Mouse (Mus musculus) midbrain, embryonic 16.5 days (tissue): ENCODE data around the gene Nmral1. TPM values are rescaled to one million over a fixed set of nuclear protein-coding genes. Genes with fewer than 3 reads are reported as not detected.
"Not testable (repeated sequence)": the region's sequence is repeated elsewhere in the genome, so short reads cannot be mapped to it uniquely, and the experiment has no call there.

ENCODE experiments used
- ATAC-seq: fragments of 200-750 bp; cut with Nextera tagmentation; 2 replicates; pipeline ENCODE4 v1.8.0; 2017; ENCODE audit warnings: moderate TSS enrichment
- H3K27ac ChIP-seq: fragments of 300-500 bp; sonication (generic); 2 replicates; pipeline ENCODE4 v1.5.1; 2014; ENCODE audit warnings: mild to moderate bottlenecking, low read length, mixed read lengths
- H3K27me3 ChIP-seq: fragments of 300-500 bp; sonication (generic); 2 replicates; pipeline ENCODE4 v1.6.1; 2014; ENCODE audit warnings: low read depth, low read length, mixed read lengths; ENCODE audit not compliant: control insufficient read depth, insufficient read depth
- H3K36me3 ChIP-seq: fragments of 300-500 bp; sonication (generic); 2 replicates; pipeline ENCODE4 v1.6.1; 2014; ENCODE audit warnings: mild to moderate bottlenecking, low read length, moderate library complexity, mixed read lengths; ENCODE audit not compliant: control insufficient read depth, insufficient read depth
- H3K4me1 ChIP-seq: fragments of 300-500 bp; sonication (generic); 2 replicates; pipeline ENCODE4 v1.6.1; 2014; ENCODE audit warnings: mild to moderate bottlenecking, low read length, mixed read lengths; ENCODE audit not compliant: control insufficient read depth, insufficient read depth
- H3K4me2 ChIP-seq: fragments of 300-500 bp; sonication (generic); 2 replicates; pipeline ENCODE4 v1.6.1; 2014; ENCODE audit warnings: mild to moderate bottlenecking, low read length, mixed read lengths
- H3K4me3 ChIP-seq: fragments of 300-500 bp; sonication (generic); 2 replicates; pipeline ENCODE4 v1.5.1; 2014; ENCODE audit warnings: low read depth, mild to moderate bottlenecking, low read length, moderate library complexity, mixed read lengths
- H3K9ac ChIP-seq: fragments of 300-500 bp; sonication (generic); 2 replicates; pipeline ENCODE4 v1.6.1; 2014; ENCODE audit warnings: low read depth, low read length, mixed read lengths
- H3K9me3 ChIP-seq: fragments of 300-500 bp; sonication (generic); replicated peaks from 2 replicates; pipeline ENCODE4 v1.6.1; 2014; ENCODE audit warnings: mild to moderate bottlenecking, low read length, mixed read lengths; ENCODE audit not compliant: control insufficient read depth, poor library complexity, severe bottlenecking
- WGBS: fragments of 180-500 bp; shearing (Covaris S2); extraction: QIAGEN DNeasy Blood & Tissue Kit; methylation state at CpG from one replicate; pipeline ENCODE4 v1.1.7; 2014; 5-methylcytosine and 5-hydroxymethylcytosine counted together
- polyA plus RNA-seq: library from polyadenylated mRNA; unstranded; fragments of >200 nt; fragmentation: Nextera tagmentation; extraction: Ambion mirVana; gene quantifications from 2 replicates; pipeline ENCODE4 v1.2.1, GENCODE M21; 2015

The Nmral1 gene
- polyA plus RNA-seq = 65.9 and 76.5 TPM in 2 replicates

DNA sequence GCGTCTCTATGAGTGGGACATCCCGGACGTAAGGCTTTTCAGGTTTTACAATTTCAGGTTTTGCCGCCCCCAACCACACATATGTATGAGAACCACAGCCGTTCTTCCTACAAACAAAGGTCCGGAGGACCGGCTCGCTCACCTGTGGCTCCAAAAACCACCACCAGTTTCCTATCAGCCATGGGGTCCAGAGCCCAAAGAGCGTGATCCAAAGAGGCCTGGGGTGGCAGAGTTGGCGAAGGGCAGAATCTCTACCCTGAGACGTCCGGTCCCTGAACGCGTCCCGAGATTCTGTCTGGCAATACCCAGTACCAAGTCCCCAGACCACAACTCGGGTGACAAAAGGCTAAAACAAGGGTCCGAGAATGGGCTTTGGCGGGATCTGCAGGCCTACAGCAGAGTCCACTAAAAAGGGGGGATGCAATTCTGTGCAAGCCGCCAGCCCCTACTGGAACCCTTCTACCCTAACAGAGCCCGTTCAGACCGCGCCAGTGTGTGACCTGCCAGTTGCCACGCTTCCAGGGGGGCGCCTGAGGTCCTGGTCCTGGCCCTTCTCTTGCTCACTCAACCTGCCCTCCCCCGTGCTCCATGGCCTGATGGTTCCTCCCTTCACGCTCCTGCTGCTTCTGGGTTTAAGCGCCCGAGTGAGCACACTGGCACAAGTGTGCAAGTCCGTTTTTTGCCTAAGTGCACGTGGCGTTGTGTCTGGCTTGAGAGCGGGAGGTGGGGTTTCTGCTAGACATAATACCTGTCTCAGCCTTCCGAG, at the start of gene Nmral1:
Nmral1 (minus strand) TSS at position 604 of the 766 bp plus-strand sequence.
- Histone ChIP-seq H3K9ac (peak within 1 kb of the TSS; percentile 72), H3K4me3 (peak within 1 kb of the TSS; percentile 56), H3K4me2 (peak within 1 kb of the TSS; percentile 67), H3K27me3 (no peaks in the 10 kb centered on the region), H3K4me1 (peaks cover 10% of the 10 kb centered on the region), H3K9me3 (no peaks in the 10 kb centered on the region), H3K36me3 (peaks cover 6% of the 10 kb centered on the region; the same call in 1 of the 2 replicates), H3K27ac (peak within 1 kb of the TSS; percentile 81)
- ATAC-seq = peak; percentile 91
- 12% methylated on average over 33 of the region's 33 CpGs for WGBS

- ATAC-seq = no peak
- WGBS = 96% methylated on average over 5 of the region's 5 CpGs
- H3K4me1 ChIP-seq = no peaks in the 10 kb centered on the region
- no peak overlapping the region for H3K4me2 ChIP-seq
- H3K36me3 ChIP-seq = peaks cover 52% of the 10 kb centered on the region
- no peaks in the 10 kb centered on the region for H3K9me3 ChIP-seq
- H3K27ac ChIP-seq = no peak overlapping the region
- H3K27me3 ChIP-seq = no peaks in the 10 kb centered on the region
- no peak overlapping the region for H3K9ac ChIP-seq
- no peak overlapping the region for H3K4me3 ChIP-seq
These were observed 49.6 kb upstream of the Nmral1 start for GRCm38 (mm10) chr16:4768719-4769118.

- no peak overlapping the region for H3K4me3 ChIP-seq
- H3K27me3 ChIP-seq = no peaks in the 10 kb centered on the region
These were observed 48.0 kb upstream of the Nmral1 start for GRCm38 (mm10) chr16:4767012-4767790.

DNA sequence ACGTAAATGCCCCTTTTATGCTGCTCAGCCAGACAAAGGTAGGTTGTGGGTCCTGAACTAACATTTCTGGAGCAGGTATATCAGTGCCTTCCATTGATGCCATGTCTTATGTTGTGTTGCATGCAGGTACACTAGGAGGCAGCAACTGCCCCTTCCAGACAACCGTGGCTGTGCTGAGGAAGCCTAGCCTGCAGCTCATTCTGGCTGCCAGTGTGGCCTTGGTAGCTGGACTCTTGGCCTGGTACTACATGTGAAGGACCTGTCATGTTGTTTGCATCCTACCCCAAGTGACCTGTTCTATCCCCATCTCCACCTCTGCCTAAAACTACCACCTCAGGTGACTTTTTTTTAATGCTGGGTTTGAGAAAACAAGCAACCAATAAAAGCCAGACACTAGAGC, 46.7 kb upstream of the Nmral1 start:
- Histone ChIP-seq H3K9ac (no peak overlapping the region), H3K36me3 (peaks cover 52% of the 10 kb centered on the region), H3K4me1 (no peaks in the 10 kb centered on the region), H3K4me2 (no peak overlapping the region), H3K4me3 (no peak overlapping the region), H3K9me3 (no peaks in the 10 kb centered on the region), H3K27me3 (no peaks in the 10 kb centered on the region), H3K27ac (no peak overlapping the region)
- ATAC-seq = no peak
- WGBS = 89% methylated on average over 2 of the region's 2 CpGs

More at GRCm38 (mm10) chr16:4767012-4767790, 48.0 kb upstream of the Nmral1 start:
- H3K9me3 ChIP-seq = no peaks in the 10 kb centered on the region
- H3K4me2 ChIP-seq = no peak overlapping the region
- H3K9ac ChIP-seq = no peak overlapping the region
- WGBS = 78% methylated on average over 6 of the region's 6 CpGs
- no peaks in the 10 kb centered on the region for H3K4me1 ChIP-seq
- peaks cover 52% of the 10 kb centered on the region for H3K36me3 ChIP-seq
- no peak overlapping the region for H3K27ac ChIP-seq
- ATAC-seq = no peak

GRCm38 (mm10) chr16:4763276-4763675, 44.1 kb upstream of the Nmral1 start:
- H3K27me3 ChIP-seq = no peaks in the 10 kb centered on the region
- H3K4me3 ChIP-seq = no peak overlapping the region
- H3K9ac ChIP-seq = no peak overlapping the region
- H3K27ac ChIP-seq = no peak overlapping the region
- H3K9me3 ChIP-seq = no peaks in the 10 kb centered on the region
- no peak for ATAC-seq
- H3K36me3 ChIP-seq = peaks cover 30% of the 10 kb centered on the region
- H3K4me1 ChIP-seq = no peaks in the 10 kb centered on the region
- H3K4me2 ChIP-seq = no peak overlapping the region
- WGBS = 45% methylated on average over 2 of the region's 2 CpGs

DNA sequence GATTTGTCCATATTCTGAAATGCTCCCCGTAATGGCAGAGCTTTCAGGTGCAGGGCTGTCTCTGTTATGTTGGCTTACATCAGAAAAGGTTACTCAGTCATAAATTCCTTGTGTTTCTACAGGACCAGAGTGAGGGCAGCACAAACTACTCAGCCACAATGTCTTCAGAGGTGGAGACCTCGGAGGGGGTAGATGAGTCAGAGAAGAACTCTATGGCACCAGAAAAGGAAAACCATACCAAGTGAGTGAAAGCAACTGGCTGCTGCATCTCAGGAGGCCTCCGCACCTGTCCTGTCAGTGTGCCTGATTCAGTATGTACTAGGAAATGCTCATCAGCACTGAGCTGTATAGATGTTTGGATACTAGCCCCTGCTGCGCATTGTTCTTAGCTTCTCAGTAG, 43.3 kb upstream of the Nmral1 start:
- peaks cover 24% of the 10 kb centered on the region for H3K36me3 ChIP-seq
- H3K4me2 ChIP-seq = no peak overlapping the region
- no peak overlapping the region for H3K27ac ChIP-seq
- no peak for ATAC-seq
- H3K9me3 ChIP-seq = no peaks in the 10 kb centered on the region
- WGBS = 93% methylated on average over 4 of the region's 4 CpGs
- peaks cover 5% of the 10 kb centered on the region; the same call in 1 of the 2 replicates for H3K4me1 ChIP-seq
- H3K4me3 ChIP-seq = no peak overlapping the region
- H3K9ac ChIP-seq = no peak overlapping the region
- no peaks in the 10 kb centered on the region for H3K27me3 ChIP-seq

DNA sequence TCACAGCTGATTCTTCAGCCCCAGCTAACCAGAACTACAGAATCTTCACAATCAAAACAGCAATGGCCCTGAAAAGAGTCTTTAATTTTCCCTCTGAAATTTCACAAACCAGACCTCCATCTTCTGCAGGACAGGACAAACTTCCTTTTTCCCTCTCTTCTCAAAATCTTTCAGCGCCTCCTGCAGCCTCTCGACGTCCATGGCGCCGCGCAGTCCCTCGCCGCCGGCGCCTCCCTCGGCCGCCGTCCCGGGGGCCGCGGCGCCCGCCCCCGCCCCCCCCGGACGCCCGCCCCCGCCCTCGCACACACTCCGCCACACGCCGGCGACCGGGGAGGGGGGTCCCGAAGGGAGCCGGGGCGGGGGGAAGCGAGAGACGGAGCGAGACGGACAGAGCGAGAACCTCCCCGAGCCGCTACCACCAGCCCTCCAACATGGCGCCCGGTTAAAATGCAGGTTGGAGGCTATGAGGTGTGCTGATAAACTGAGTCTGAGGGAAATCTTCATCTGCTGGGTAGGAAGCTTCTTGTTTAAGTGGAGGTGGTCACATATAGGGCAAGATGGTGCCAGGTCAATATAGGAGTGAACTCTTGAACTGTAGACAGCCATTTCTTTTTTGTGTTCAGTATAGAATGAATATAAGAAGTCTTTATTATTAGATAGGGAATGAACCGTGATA, 37.6 kb upstream of the Nmral1 start:
- Histone ChIP-seq H3K4me2 (peak overlapping the region; percentile 43), H3K4me3 (peak overlapping the region; percentile 42), H3K27ac (peak overlapping the region; percentile 66), H3K9ac (peak overlapping the region; percentile 63; the same call in 1 of the 2 replicates)
- H3K4me1 ChIP-seq, H3K27me3 ChIP-seq, H3K9me3 ChIP-seq, H3K36me3 ChIP-seq: not testable (repeated sequence)
- peak; percentile 80 for ATAC-seq
- 8% methylated on average over 18 of the region's 42 CpGs for WGBS

- H3K4me3 ChIP-seq = no peak overlapping the region
- H3K9me3 ChIP-seq = no peaks in the 10 kb centered on the region
- ATAC-seq = no peak
- H3K9ac ChIP-seq = no peak overlapping the region
- 92% methylated on average over 3 of the region's 3 CpGs for WGBS
- no peaks in the 10 kb centered on the region for H3K36me3 ChIP-seq
- H3K4me1 ChIP-seq = peaks cover 8% of the 10 kb centered on the region
- H3K27ac ChIP-seq = no peak overlapping the region
- no peaks in the 10 kb centered on the region for H3K27me3 ChIP-seq
- no peak overlapping the region for H3K4me2 ChIP-seq
These were observed 34.9 kb upstream of the Nmral1 start for GRCm38 (mm10) chr16:4754045-4754444.
